11 mouse cellular contexts compared by ENCODE assay signal in genomic region chr5:132135941-132136663, GRCm38 (mm10).
DNase-seq lines count a peak whose midpoint lies in the region; ATAC-seq and TF ChIP-seq lines count a peak whose summit lies in the region.
"Had no signal": no experiment of that assay in that cellular context is flagged by ENCODE, and none has a peak within 500 bp of the region (broad histone marks: within the 10 kb centered on the region; RNA-seq: fewer than 3 reads in every experiment).

No protein-coding gene starts in this region.

- H3K36me3 ChIP-seq in hindbrain, embryonic 14.5 days (replicated peaks; ENCODE audit: control insufficient read depth, insufficient read depth) = no peaks in the 10 kb centered on the region
- H3K36me3 ChIP-seq in hindbrain, embryonic 12.5 days = no peaks in the 10 kb centered on the region
- no peaks in the 10 kb centered on the region for H3K36me3 ChIP-seq in forebrain, postnatal 0 days (ENCODE audit: insufficient read depth)
- H3K36me3 ChIP-seq: lung, embryonic 15.5 days; neural tube, embryonic 12.5 days had no signal

- no peak; the same call in 1 of the 2 replicates for ATAC-seq in hindbrain, embryonic 14.5 days (ENCODE audit: low FRiP score)
- no peak for ATAC-seq in hindbrain, embryonic 12.5 days (ENCODE audit: low FRiP score)
- peak; percentile 95 for ATAC-seq in forebrain, postnatal 0 days

- H3K27me3 ChIP-seq in hindbrain, embryonic 14.5 days (ENCODE audit: control insufficient read depth, insufficient read depth, low read length) = no peaks in the 10 kb centered on the region
- H3K27me3 ChIP-seq in hindbrain, embryonic 12.5 days = no peaks in the 10 kb centered on the region
- no peaks in the 10 kb centered on the region for H3K27me3 ChIP-seq in forebrain, postnatal 0 days (ENCODE audit: insufficient read depth, low read length)
- H3K27me3 ChIP-seq: lung, embryonic 15.5 days; neural tube, embryonic 12.5 days had no signal

- peak overlapping the region; percentile 47; the same call in 1 of the 2 replicates for H3K27ac ChIP-seq in hindbrain, embryonic 14.5 days
- no peak overlapping the region for H3K27ac ChIP-seq in hindbrain, embryonic 12.5 days
- H3K27ac ChIP-seq in forebrain, postnatal 0 days (ENCODE audit: low read depth, low read length) = no peak overlapping the region
- H3K27ac ChIP-seq: lung, embryonic 15.5 days; neural tube, embryonic 12.5 days had no signal

- no peak overlapping the region for H3K4me2 ChIP-seq in hindbrain, embryonic 14.5 days (replicated peaks)
- no peak overlapping the region for H3K4me2 ChIP-seq in hindbrain, embryonic 12.5 days (replicated peaks)
- H3K4me2 ChIP-seq in forebrain, postnatal 0 days (ENCODE audit: low read depth) = no peak overlapping the region
- H3K4me2 ChIP-seq: lung, embryonic 15.5 days; neural tube, embryonic 12.5 days had no signal

- DNase-seq in hindbrain, embryonic 14.5 days (ENCODE audit: low spot score) = no peak
- DNase-seq in forebrain, postnatal 0 days = peak; percentile 78
- peak; percentile 42 to 64 for DNase-seq in layer of hippocampus, adult 8-10 months (ENCODE audit: low spot score in 2 of 2)
- peak; percentile 15 to 39 for DNase-seq in right cerebral cortex, adult 2 months (ENCODE audit: low spot score in 2 of 2)
- no peak for DNase-seq in lung, postnatal 10 days
- no peak for DNase-seq in adipocyte (ENCODE audit: low spot score)
- DNase-seq: adrenal gland, adult 2 months; gastrocnemius, postnatal 10 days had no signal

- no peak overlapping the region for H3K4me3 ChIP-seq in hindbrain, embryonic 14.5 days (replicated peaks; ENCODE audit: low read length)
- no peak overlapping the region for H3K4me3 ChIP-seq in hindbrain, embryonic 12.5 days
- no peak overlapping the region for H3K4me3 ChIP-seq in forebrain, postnatal 0 days (ENCODE audit: low read depth, low read length)
- H3K4me3 ChIP-seq: lung, embryonic 15.5 days; neural tube, embryonic 12.5 days had no signal

- TF ChIP-seq CTCF in forebrain, postnatal 0 days (IDR thresholded peaks at IDR 0.05; ENCODE audit: low read depth) = no peak

- 58% methylated on average over 7 of the region's 7 CpGs for WGBS in hindbrain, embryonic 14.5 days
- WGBS in hindbrain, embryonic 12.5 days = 61% methylated on average over 7 of the region's 7 CpGs
- 25% methylated on average over 7 of the region's 7 CpGs for WGBS in forebrain, postnatal 0 days

- H3K9ac ChIP-seq in hindbrain, embryonic 14.5 days = no peak overlapping the region
- no peak overlapping the region for H3K9ac ChIP-seq in hindbrain, embryonic 12.5 days
- no peak overlapping the region for H3K9ac ChIP-seq in forebrain, postnatal 0 days
- H3K9ac ChIP-seq: lung, embryonic 15.5 days; neural tube, embryonic 12.5 days had no signal

- H3K4me1 ChIP-seq in hindbrain, embryonic 14.5 days (replicated peaks; ENCODE audit: control insufficient read depth, insufficient read depth, low read length) = peaks cover 14% of the 10 kb centered on the region; the same call in 1 of the 2 replicates
- peaks cover 10% of the 10 kb centered on the region; the same call in 1 of the 2 replicates for H3K4me1 ChIP-seq in hindbrain, embryonic 12.5 days
- no peaks in the 10 kb centered on the region for H3K4me1 ChIP-seq in forebrain, postnatal 0 days (ENCODE audit: insufficient read depth)

- H3K9me3 ChIP-seq in hindbrain, embryonic 14.5 days (ENCODE audit: control insufficient read depth, low read length) = no peaks in the 10 kb centered on the region
- H3K9me3 ChIP-seq in hindbrain, embryonic 12.5 days (replicated peaks) = no peaks in the 10 kb centered on the region
- no peaks in the 10 kb centered on the region for H3K9me3 ChIP-seq in forebrain, postnatal 0 days (ENCODE audit: low read length)
- H3K9me3 ChIP-seq: lung, embryonic 15.5 days; neural tube, embryonic 12.5 days had no signal

Comparison
In these comparisons a context has a peak if more than half of its experiments do, and no peak if none do; other contexts are left out.
1. DNase-seq: peak in forebrain, postnatal 0 days (single experiment), layer of hippocampus, adult 8-10 months (2 of 2) and right cerebral cortex, adult 2 months (2 of 2); none in hindbrain, embryonic 14.5 days (single experiment), lung, postnatal 10 days (single experiment) and adipocyte (single experiment).